Mouse (Mus musculus): ENCODE measurements around the gene Bok. TPM values are rescaled to one million over a fixed set of nuclear protein-coding genes. Genes with fewer than 3 reads are reported as not detected.
A peak's percentile ranks its signal among the peaks of the same experiment; 100 is the strongest.

Gene Bok
- polyA plus RNA-seq, 1 experiment from 2014 or later = 83.3 TPM

GRCm38 (mm10) chr1:93724623-93725022 is 39.2 kb downstream of the Bok start:
- Histone ChIP-seq H3K27ac (ENCODE audit: low read depth, low read length) (no peak overlapping the region), H3K27me3 (replicated peaks; ENCODE audit: control insufficient read depth, insufficient read depth, low read length) (no peaks in the 10 kb centered on the region), H3K9ac (ENCODE audit: low read length) (no peak overlapping the region), H3K4me2 (ENCODE audit: low read length) (no peak overlapping the region), H3K4me1 (ENCODE audit: control insufficient read depth, insufficient read depth, low read length) (no peaks in the 10 kb centered on the region), H3K36me3 (ENCODE audit: control insufficient read depth, insufficient read depth, low read length) (0 out of 2 replicates have a peak, but pooled peaks cover 10% of the 10 kb centered on the region), H3K9me3 (replicated peaks; ENCODE audit: control insufficient read depth, low read length) (no peaks in the 10 kb centered on the region), H3K4me3 (ENCODE audit: low read depth, low read length) (no peak overlapping the region)
- DNase-seq (ENCODE audit: low spot score) = no peak
- no peak for ATAC-seq
- WGBS = 74% methylated on average over 3 of the region's 3 CpGs

- Histone ChIP-seq H3K4me1 (ENCODE audit: control insufficient read depth, insufficient read depth, low read length) (no peaks in the 10 kb centered on the region), H3K27ac (ENCODE audit: low read depth, low read length) (no peak overlapping the region)
- ATAC-seq = no peak
Measured at GRCm38 (mm10) chr1:93725665-93726064, 40.2 kb downstream of the Bok start.

GRCm38 (mm10) chr1:93726116-93726515 is 40.7 kb downstream of the Bok start:
- H3K36me3 ChIP-seq (ENCODE audit: control insufficient read depth, insufficient read depth, low read length) = 0 out of 2 replicates have a peak, but pooled peaks cover 10% of the 10 kb centered on the region
- H3K27ac ChIP-seq (ENCODE audit: low read depth, low read length) = no peak overlapping the region
- no peaks in the 10 kb centered on the region for H3K9me3 ChIP-seq (replicated peaks; ENCODE audit: control insufficient read depth, low read length)
- no peak for DNase-seq (ENCODE audit: low spot score)
- H3K4me3 ChIP-seq (ENCODE audit: low read depth, low read length) = no peak overlapping the region
- no peak overlapping the region for H3K4me2 ChIP-seq (ENCODE audit: low read length)
- no peak for ATAC-seq
- no peaks in the 10 kb centered on the region for H3K27me3 ChIP-seq (replicated peaks; ENCODE audit: control insufficient read depth, insufficient read depth, low read length)
- no peak overlapping the region for H3K9ac ChIP-seq (ENCODE audit: low read length)
- H3K4me1 ChIP-seq (ENCODE audit: control insufficient read depth, insufficient read depth, low read length) = no peaks in the 10 kb centered on the region
- WGBS = 79% methylated on average over 3 of the region's 3 CpGs

More at GRCm38 (mm10) chr1:93725665-93726064, 40.2 kb downstream of the Bok start:
- WGBS = 89% methylated on average over 5 of the region's 5 CpGs
- no peak for DNase-seq (ENCODE audit: low spot score)
- Histone ChIP-seq H3K36me3 (ENCODE audit: control insufficient read depth, insufficient read depth, low read length) (0 out of 2 replicates have a peak, but pooled peaks cover 10% of the 10 kb centered on the region), H3K9ac (ENCODE audit: low read length) (no peak overlapping the region), H3K4me2 (ENCODE audit: low read length) (no peak overlapping the region), H3K9me3 (replicated peaks; ENCODE audit: control insufficient read depth, low read length) (no peaks in the 10 kb centered on the region), H3K27me3 (replicated peaks; ENCODE audit: control insufficient read depth, insufficient read depth, low read length) (no peaks in the 10 kb centered on the region), H3K4me3 (ENCODE audit: low read depth, low read length) (no peak overlapping the region)

- 83% methylated on average over 3 of the region's 3 CpGs for WGBS
- peak; percentile 54; the same call in 1 of the 2 replicates for ATAC-seq
- no peak overlapping the region for H3K9ac ChIP-seq (ENCODE audit: low read length)
Measured at GRCm38 (mm10) chr1:93726974-93727373, 41.5 kb downstream of the Bok start.

GRCm38 (mm10) chr1:93731103-93731502 is 45.6 kb downstream of the Bok start:
- no peak overlapping the region for H3K4me3 ChIP-seq (ENCODE audit: low read depth, low read length)
- no peak for ATAC-seq
- no peak overlapping the region for H3K27ac ChIP-seq (ENCODE audit: low read depth, low read length)
- no peak overlapping the region for H3K4me2 ChIP-seq (ENCODE audit: low read length)
- H3K36me3 ChIP-seq (ENCODE audit: control insufficient read depth, insufficient read depth, low read length) = no peaks in the 10 kb centered on the region
- no peak overlapping the region for H3K9ac ChIP-seq (ENCODE audit: low read length)
- DNase-seq (ENCODE audit: low spot score) = no peak
- no peaks in the 10 kb centered on the region for H3K27me3 ChIP-seq (replicated peaks; ENCODE audit: control insufficient read depth, insufficient read depth, low read length)
- WGBS = 88% methylated on average over 5 of the region's 5 CpGs
- no peaks in the 10 kb centered on the region for H3K4me1 ChIP-seq (ENCODE audit: control insufficient read depth, insufficient read depth, low read length)
- no peaks in the 10 kb centered on the region for H3K9me3 ChIP-seq (replicated peaks; ENCODE audit: control insufficient read depth, low read length)

More at GRCm38 (mm10) chr1:93726974-93727373, 41.5 kb downstream of the Bok start:
- H3K4me3 ChIP-seq (ENCODE audit: low read depth, low read length) = no peak overlapping the region
- no peak overlapping the region for H3K4me2 ChIP-seq (ENCODE audit: low read length)
- H3K9me3 ChIP-seq (replicated peaks; ENCODE audit: control insufficient read depth, low read length) = no peaks in the 10 kb centered on the region
- H3K27me3 ChIP-seq (replicated peaks; ENCODE audit: control insufficient read depth, insufficient read depth, low read length) = no peaks in the 10 kb centered on the region
- peak; percentile 39 for DNase-seq (ENCODE audit: low spot score)
- no peak overlapping the region for H3K27ac ChIP-seq (ENCODE audit: low read depth, low read length)
- H3K36me3 ChIP-seq (ENCODE audit: control insufficient read depth, insufficient read depth, low read length) = 0 out of 2 replicates have a peak, but pooled peaks cover 10% of the 10 kb centered on the region
- no peaks in the 10 kb centered on the region for H3K4me1 ChIP-seq (ENCODE audit: control insufficient read depth, insufficient read depth, low read length)

GRCm38 (mm10) chr1:93731880-93732281 is 46.4 kb downstream of the Bok start:
- Histone ChIP-seq H3K9ac (ENCODE audit: low read length) (no peak overlapping the region), H3K27me3 (replicated peaks; ENCODE audit: control insufficient read depth, insufficient read depth, low read length) (no peaks in the 10 kb centered on the region), H3K27ac (ENCODE audit: low read depth, low read length) (no peak overlapping the region), H3K9me3 (replicated peaks; ENCODE audit: control insufficient read depth, low read length) (no peaks in the 10 kb centered on the region), H3K36me3 (ENCODE audit: control insufficient read depth, insufficient read depth, low read length) (no peaks in the 10 kb centered on the region), H3K4me1 (ENCODE audit: control insufficient read depth, insufficient read depth, low read length) (no peaks in the 10 kb centered on the region), H3K4me2 (ENCODE audit: low read length) (no peak overlapping the region; the same call in 1 of the 2 replicates), H3K4me3 (ENCODE audit: low read depth, low read length) (no peak overlapping the region)
- WGBS = 3% methylated on average over 3 of the region's 3 CpGs
- peak; percentile 69 for DNase-seq (ENCODE audit: low spot score)
- peak; percentile 48 for ATAC-seq

- H3K27ac ChIP-seq (ENCODE audit: low read depth, low read length) = no peak overlapping the region
- no peak overlapping the region for H3K9ac ChIP-seq (ENCODE audit: low read length)
- WGBS = 89% methylated on average over 3 of the region's 3 CpGs
- H3K4me1 ChIP-seq (ENCODE audit: control insufficient read depth, insufficient read depth, low read length) = no peaks in the 10 kb centered on the region
- H3K4me3 ChIP-seq (ENCODE audit: low read depth, low read length) = no peak overlapping the region
- ATAC-seq = no peak
- no peak overlapping the region for H3K4me2 ChIP-seq (ENCODE audit: low read length)
- no peaks in the 10 kb centered on the region for H3K27me3 ChIP-seq (replicated peaks; ENCODE audit: control insufficient read depth, insufficient read depth, low read length)
- no peaks in the 10 kb centered on the region for H3K9me3 ChIP-seq (replicated peaks; ENCODE audit: control insufficient read depth, low read length)
- no peaks in the 10 kb centered on the region for H3K36me3 ChIP-seq (ENCODE audit: control insufficient read depth, insufficient read depth, low read length)
- no peak for DNase-seq (ENCODE audit: low spot score)
Measured at GRCm38 (mm10) chr1:93735859-93736258, 50.4 kb downstream of the Bok start.

GRCm38 (mm10) chr1:93737711-93738110 is 52.3 kb downstream of the Bok start:
- Histone ChIP-seq H3K4me3 (ENCODE audit: low read depth, low read length) (no peak overlapping the region), H3K4me2 (ENCODE audit: low read length) (no peak overlapping the region), H3K36me3 (ENCODE audit: control insufficient read depth, insufficient read depth, low read length) (no peaks in the 10 kb centered on the region), H3K9me3 (replicated peaks; ENCODE audit: control insufficient read depth, low read length) (no peaks in the 10 kb centered on the region), H3K4me1 (ENCODE audit: control insufficient read depth, insufficient read depth, low read length) (no peaks in the 10 kb centered on the region), H3K27me3 (replicated peaks; ENCODE audit: control insufficient read depth, insufficient read depth, low read length) (no peaks in the 10 kb centered on the region), H3K27ac (ENCODE audit: low read depth, low read length) (no peak overlapping the region), H3K9ac (ENCODE audit: low read length) (no peak overlapping the region)
- WGBS = 98% methylated on average over 5 of the region's 5 CpGs
- ATAC-seq = no peak
- no peak for DNase-seq (ENCODE audit: low spot score)

GRCm38 (mm10) chr1:93740671-93741070 is 55.2 kb downstream of the Bok start:
- H3K27ac ChIP-seq (ENCODE audit: low read depth, low read length) = no peak overlapping the region
- no peaks in the 10 kb centered on the region for H3K4me1 ChIP-seq (ENCODE audit: control insufficient read depth, insufficient read depth, low read length)
- no peaks in the 10 kb centered on the region for H3K9me3 ChIP-seq (replicated peaks; ENCODE audit: control insufficient read depth, low read length)
- 90% methylated on average over 2 of the region's 2 CpGs for WGBS
- no peaks in the 10 kb centered on the region for H3K27me3 ChIP-seq (replicated peaks; ENCODE audit: control insufficient read depth, insufficient read depth, low read length)
- H3K4me3 ChIP-seq (ENCODE audit: low read depth, low read length) = no peak overlapping the region
- no peak overlapping the region for H3K4me2 ChIP-seq (ENCODE audit: low read length)
- H3K36me3 ChIP-seq (ENCODE audit: control insufficient read depth, insufficient read depth, low read length) = no peaks in the 10 kb centered on the region
- no peak overlapping the region for H3K9ac ChIP-seq (ENCODE audit: low read length)
- DNase-seq (ENCODE audit: low spot score) (no peak), ATAC-seq (no peak)
